Mouse (Mus musculus) cerebellum, adult 2 months (tissue): ENCODE measurements at regions not wholly inside any gene's neighbourhood (a gene's known extent, or its start where the extent isn't known, plus 50 kb on each side); places are given as distances from the start of the nearest gene placed in this dataset.

Experiments used
- CTCF ChIP-seq: fragments of 200-500 bp; IDR thresholded peaks from 2 replicates; pipeline ENCODE4 v1.5.1; 2011; ENCODE audit warnings: low read depth, mild to moderate bottlenecking, control low read depth, low read length, moderate library complexity, borderline replicate concordance; ENCODE audit not compliant: insufficient read depth
- POLR2A ChIP-seq: fragments of 200-500 bp; IDR thresholded peaks from 2 replicates; pipeline ENCODE4 v1.6.1; 2011; ENCODE audit warnings: low read length, control low read depth, borderline replicate concordance; ENCODE audit not compliant: insufficient read depth

DNA sequence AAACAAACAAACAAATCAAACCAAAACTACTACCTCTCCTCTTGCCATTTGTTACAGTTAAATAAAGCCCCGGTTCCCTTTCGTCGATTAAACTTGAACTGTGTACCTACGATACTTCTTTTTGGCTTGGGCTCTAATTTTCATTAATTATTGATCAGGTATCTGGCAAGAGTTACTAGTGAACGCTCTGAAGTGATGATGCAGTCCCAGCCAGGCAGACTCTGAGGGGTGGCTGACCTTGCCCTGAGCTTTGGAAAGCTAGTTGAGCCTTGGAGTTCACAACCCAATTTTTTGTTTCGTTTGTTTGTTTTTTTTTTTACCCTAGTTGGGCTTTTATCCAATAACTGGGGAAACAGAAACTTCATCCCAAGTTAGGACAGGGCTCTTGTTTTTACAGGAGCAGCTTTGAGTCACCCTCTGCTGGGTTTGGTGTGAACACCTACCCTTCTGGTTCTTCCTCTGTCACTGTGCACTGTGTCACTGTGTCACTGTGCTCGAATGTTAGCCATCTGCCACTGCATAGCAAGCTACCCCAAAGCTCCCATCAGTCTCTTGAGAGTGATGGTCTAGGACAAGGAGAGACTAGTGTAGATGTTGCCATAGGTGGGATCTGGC, 93.2 kb upstream of the Stt3b start:
- no peak for TF ChIP-seq POLR2A
- no peak for TF ChIP-seq CTCF
